Mouse (Mus musculus) gastrocnemius, adult 2 months (tissue): ENCODE measurements at regions not wholly inside any gene's neighbourhood (a gene's known extent, or its start where the extent isn't known, plus 50 kb on each side); places are given as distances from the start of the nearest gene placed in this dataset.
A peak's percentile ranks its signal among the peaks of the same experiment; 100 is the strongest.

Experiments
- DNase-seq: peaks from one replicate; pipeline ENCODE4 v3.0.0; 2022
- H3K27ac ChIP-seq: fragments of 200-600 bp; 2 replicates; pipeline ENCODE4 v1.8.1; 2022; ENCODE audit warnings: mild to moderate bottlenecking
- H3K4me3 ChIP-seq: fragments of 200-600 bp; 2 replicates; pipeline ENCODE4 v1.8.1; 2022; ENCODE audit warnings: mild to moderate bottlenecking, moderate library complexity
- CTCF ChIP-seq: fragments of 200-600 bp; IDR thresholded peaks from 2 replicates; pipeline ENCODE4 v1.8.1; 2022; ENCODE audit warnings: antibody characterized with exemption, mild to moderate bottlenecking, moderate library complexity
- intact Hi-C: fragments of 180-260 bp; cut with DNase I; formaldehyde crosslinking; loops from one replicate; pipeline ENCODE4 v1.15.1; 2025

- Histone ChIP-seq H3K27ac (no peak overlapping the region), H3K4me3 (no peak overlapping the region)
- intact Hi-C loops, result no loop called here
- no peak for TF ChIP-seq CTCF
- no peak for DNase-seq
These were observed 424.6 kb downstream of the Wdr11 start for GRCm38 (mm10) chr7:130016015-130016874.

GRCm38 (mm10) chr7:130018891-130019290 is 427.2 kb downstream of the Wdr11 start:
- no peak overlapping the region for H3K27ac ChIP-seq
- H3K4me3 ChIP-seq, result no peak overlapping the region
- intact Hi-C loops, result no loop called here
- DNase-seq, result no peak
- no peak for TF ChIP-seq CTCF

GRCm38 (mm10) chr7:130028945-130029344 is 437.3 kb downstream of the Wdr11 start:
- DNase-seq, result no peak
- no peak for TF ChIP-seq CTCF
- no peak overlapping the region for H3K4me3 ChIP-seq
- H3K27ac ChIP-seq, result no peak overlapping the region
- intact Hi-C loops, result no loop called here

- DNase-seq, result no peak
- TF ChIP-seq CTCF, result no peak
- no peak overlapping the region for H3K4me3 ChIP-seq
- intact Hi-C loops, result no loop called here
- no peak overlapping the region for H3K27ac ChIP-seq
These were observed 439.0 kb downstream of the Wdr11 start for GRCm38 (mm10) chr7:130030711-130031110.

GRCm38 (mm10) chr7:130036235-130036634 is 444.6 kb downstream of the Wdr11 start:
- Histone ChIP-seq H3K4me3 (no peak overlapping the region), H3K27ac (no peak overlapping the region)
- intact Hi-C loops, result no loop called here
- TF ChIP-seq CTCF, result no peak
- DNase-seq, result no peak

- no peak for TF ChIP-seq CTCF
- peak; percentile 38 for DNase-seq
- H3K27ac ChIP-seq, result peak overlapping the region; percentile 35; the same call in 1 of the 2 replicates
- H3K4me3 ChIP-seq, result no peak overlapping the region
- intact Hi-C loops, result no loop called here
These were observed 445.3 kb downstream of the Wdr11 start for GRCm38 (mm10) chr7:130036845-130037572.

GRCm38 (mm10) chr7:130037573-130037925 is 445.9 kb downstream of the Wdr11 start:
- no peak overlapping the region for H3K4me3 ChIP-seq
- H3K27ac ChIP-seq, result no peak overlapping the region
- no peak for DNase-seq
- intact Hi-C loops, result no loop called here
- TF ChIP-seq CTCF, result no peak

- intact Hi-C loops, result no loop called here
- Histone ChIP-seq H3K27ac (no peak overlapping the region), H3K4me3 (no peak overlapping the region)
- no peak for TF ChIP-seq CTCF
- no peak for DNase-seq
These were observed 448.9 kb downstream of the Wdr11 start for GRCm38 (mm10) chr7:130040596-130040995.

GRCm38 (mm10) chr7:130041402-130041965 is 449.8 kb downstream of the Wdr11 start:
- TF ChIP-seq CTCF, result no peak
- no peak overlapping the region for H3K27ac ChIP-seq
- no peak overlapping the region for H3K4me3 ChIP-seq
- intact Hi-C loops, result no loop called here
- no peak for DNase-seq

GRCm38 (mm10) chr7:130042296-130042910 is 450.7 kb downstream of the Wdr11 start:
- DNase-seq, result no peak
- no peak for TF ChIP-seq CTCF
- intact Hi-C loops, result no loop called here
- H3K27ac ChIP-seq, result no peak overlapping the region
- H3K4me3 ChIP-seq, result no peak overlapping the region

GRCm38 (mm10) chr7:130043397-130044234 is 452.0 kb downstream of the Wdr11 start:
- DNase-seq, result no peak
- Histone ChIP-seq H3K27ac (no peak overlapping the region), H3K4me3 (no peak overlapping the region)
- no peak for TF ChIP-seq CTCF
- intact Hi-C loops, result no loop called here

GRCm38 (mm10) chr7:130044235-130044553 is 452.5 kb downstream of the Wdr11 start:
- Histone ChIP-seq H3K27ac (no peak overlapping the region), H3K4me3 (no peak overlapping the region)
- DNase-seq, result no peak
- intact Hi-C loops, result no loop called here
- TF ChIP-seq CTCF, result no peak
